Mouse (Mus musculus) monocyte, adult 5-6 weeks (primary cell): ENCODE measurements around the gene Gm44502. TPM values are rescaled to one million over a fixed set of nuclear protein-coding genes. Genes with fewer than 3 reads are reported as not detected.
"Not testable (repeated sequence)": the region's sequence is repeated elsewhere in the genome, so short reads cannot be mapped to it uniquely, and the experiment has no call there.

ENCODE experiments used
- ATAC-seq: fragments of 153-309, 156-312 bp; replicated peaks from 2 replicates; pipeline ENCODE4 v1.8.0; 2017; ENCODE audit warnings: mild to moderate bottlenecking; ENCODE audit not compliant: low TSS enrichment, insufficient number of reproducible peaks, severe bottlenecking, poor library complexity, low FRiP score
- total RNA-seq: library from RNA; stranded (forward); fragments of 200-1000, 200-491, 200-594 nt; gene quantifications from 3 replicates; pipeline ENCODE4 v1.2.3, GENCODE M21; 2017

Gene Gm44502
- total RNA-seq, 1 experiment from 2014 or later: 0.76 TPM

GRCm38 (mm10) chr15:89458942-89459341, 29.4 kb upstream of the Gm44502 start:
- no peak; the same call in 1 of the 2 replicates for ATAC-seq

GRCm38 (mm10) chr15:89455642-89456041, 26.1 kb upstream of the Gm44502 start:
- ATAC-seq: no peak

- no peak for ATAC-seq
Observed at GRCm38 (mm10) chr15:89454857-89455256, 25.4 kb upstream of the Gm44502 start.

DNA sequence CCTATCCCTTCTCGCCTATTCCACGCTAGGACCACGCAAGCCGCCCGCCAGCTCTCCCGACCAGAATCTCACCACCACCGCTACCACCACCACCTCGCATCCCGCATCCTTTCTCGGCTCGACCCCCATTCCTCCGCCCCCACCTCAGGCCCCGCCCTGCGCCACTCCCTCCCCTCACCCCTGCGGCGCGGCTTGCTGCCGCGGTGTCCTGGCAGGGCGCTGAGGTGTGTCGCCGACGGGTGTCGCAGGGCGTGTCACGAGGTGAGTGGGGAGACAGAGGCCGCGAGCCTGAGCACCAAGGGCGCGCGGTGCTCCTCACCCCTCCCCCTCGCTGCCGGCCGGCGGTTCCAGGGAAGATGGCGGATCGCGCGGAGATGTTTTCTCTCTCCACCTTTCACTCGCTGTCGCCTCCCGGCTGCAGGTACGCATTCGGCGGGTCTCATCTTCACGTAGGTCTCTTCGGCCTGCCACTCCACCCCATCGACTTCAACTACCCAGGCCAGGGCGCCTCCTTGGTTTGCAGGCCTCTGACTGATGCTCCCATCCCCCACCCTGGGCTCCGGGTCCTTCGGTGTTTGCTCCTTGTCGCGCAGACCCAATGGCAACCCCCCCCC, 24.5 kb upstream of the Gm44502 start, which contains the start of gene Mapk8ip2:
TSS of gene Mapk8ip2 (plus strand) at position 49 of the 614 bp plus-strand sequence.
- no peak for ATAC-seq

DNA sequence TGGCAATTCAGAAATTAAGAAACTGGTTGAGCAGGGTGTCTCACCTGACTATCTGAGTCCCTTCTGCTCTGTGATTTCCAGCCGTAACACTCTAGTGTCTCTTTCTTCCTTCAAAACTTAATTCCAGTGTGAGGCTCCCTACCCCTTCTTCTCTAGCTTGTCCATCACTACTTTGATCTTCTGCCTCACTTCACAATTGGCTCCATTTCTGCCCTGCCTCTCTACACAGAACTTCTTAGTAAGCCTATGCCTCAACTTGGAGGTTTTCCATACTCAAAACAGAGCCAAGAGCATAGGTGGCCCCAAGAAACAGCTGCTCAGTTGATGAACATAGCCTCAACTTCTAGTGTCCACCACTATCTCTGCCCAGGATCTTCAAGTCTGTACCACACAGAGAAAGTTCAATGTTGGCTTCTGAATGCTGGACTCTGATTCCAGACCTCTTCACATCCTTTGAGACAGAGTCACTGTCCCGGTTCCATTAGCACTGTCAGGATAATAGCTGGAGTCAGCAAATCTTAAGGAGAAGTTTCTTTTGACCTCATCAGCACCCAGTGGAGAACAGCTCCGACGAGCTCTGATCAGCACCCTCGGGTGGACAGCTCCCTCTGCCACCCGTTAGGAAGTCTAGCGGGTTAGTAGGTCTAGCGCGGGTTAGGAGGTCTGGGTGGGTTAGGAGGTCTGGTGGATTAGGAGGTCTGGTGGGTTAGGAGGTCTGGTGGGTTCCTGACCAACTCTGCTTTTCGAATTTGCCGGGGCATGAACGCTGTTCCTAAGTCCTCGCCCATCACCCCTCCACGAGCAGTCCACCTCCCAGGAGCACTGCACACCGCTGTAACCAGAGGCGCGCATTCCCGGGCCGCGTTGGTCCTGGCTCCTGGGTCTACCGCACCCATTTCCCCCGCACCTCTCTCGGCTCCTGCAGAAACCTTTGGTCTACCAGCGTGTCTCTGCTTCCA, 23.7 kb upstream of the Gm44502 start:
- ATAC-seq: 0 out of 2 replicates have a peak, but pooled peaks have one; percentile 60

DNA sequence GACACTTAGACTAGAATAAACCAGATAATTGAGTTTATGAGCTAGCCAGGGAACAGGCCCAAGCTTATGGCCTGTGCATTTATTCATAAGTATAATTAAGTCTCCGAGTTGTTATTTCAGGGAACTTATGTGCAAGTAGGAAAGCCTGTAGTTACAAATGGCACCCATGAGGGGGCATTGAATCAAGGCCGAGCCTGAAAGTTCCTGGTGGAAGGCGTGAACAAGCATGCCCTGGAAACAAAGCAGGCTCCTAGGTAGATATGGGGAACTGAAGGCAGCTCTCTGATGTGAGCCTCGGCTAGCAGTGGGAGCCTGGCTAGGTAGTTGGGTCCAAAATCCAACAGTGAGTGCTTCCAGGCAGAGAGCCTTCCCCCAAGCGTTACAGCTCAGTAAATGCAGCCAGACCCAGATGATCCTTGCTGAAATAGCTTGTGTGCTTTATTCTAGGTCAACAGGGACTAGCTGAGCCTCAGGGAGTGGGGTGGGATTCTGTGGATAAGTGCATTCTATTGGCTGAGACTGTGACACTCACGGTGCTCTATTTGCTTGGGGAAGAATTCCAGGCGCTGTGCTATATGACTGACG, 13.1 kb upstream of the Gm44502 start:
- ATAC-seq: no peak

DNA sequence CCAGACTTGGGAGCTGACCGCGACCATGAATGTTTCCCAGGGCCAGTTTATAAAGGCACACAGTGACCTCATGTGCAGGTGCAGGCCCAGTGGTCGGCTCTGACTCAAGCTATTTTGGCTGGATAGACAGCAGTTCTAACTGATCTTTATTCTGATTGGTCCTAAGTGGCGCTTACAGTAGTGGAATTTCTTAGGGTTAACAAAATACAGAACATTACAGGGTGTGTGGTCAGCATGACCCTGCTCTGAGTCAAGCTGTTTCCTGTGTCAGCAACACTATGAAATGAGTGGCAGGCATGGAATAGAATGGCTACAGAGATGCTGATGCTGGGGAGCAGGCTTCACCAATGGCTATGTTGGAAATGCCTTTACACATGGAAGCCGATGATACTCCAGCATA, 6.4 kb upstream of the Gm44502 start:
- no peak for ATAC-seq

GRCm38 (mm10) chr15:89434136-89434535, 4.6 kb upstream of the Gm44502 start:
- no peak for ATAC-seq

DNA sequence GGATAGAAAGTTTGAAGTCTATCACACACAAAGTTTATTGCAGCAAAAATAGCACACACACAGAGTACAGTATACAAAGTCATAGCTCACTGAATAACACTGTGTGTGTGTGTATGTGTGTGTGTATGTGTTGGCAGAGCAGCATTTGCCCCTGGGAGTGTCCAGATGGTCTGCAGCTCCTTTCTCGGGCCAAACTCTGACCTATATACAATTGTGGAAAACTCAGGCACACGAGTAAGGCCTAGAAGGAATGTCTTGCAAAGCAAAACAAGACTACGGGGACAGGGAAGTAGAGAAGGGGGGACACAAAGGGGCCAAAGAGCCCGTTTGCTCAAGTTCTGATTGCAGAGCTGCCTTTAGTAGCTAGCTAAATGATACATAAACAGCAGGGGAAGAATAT, 3.5 kb upstream of the Gm44502 start:
- no peak for ATAC-seq

- ATAC-seq: no peak
Observed at GRCm38 (mm10) chr15:89431806-89432205, 2.3 kb upstream of the Gm44502 start.

- ATAC-seq: no peak
Observed at GRCm38 (mm10) chr15:89431271-89431670, 1.8 kb upstream of the Gm44502 start.

DNA sequence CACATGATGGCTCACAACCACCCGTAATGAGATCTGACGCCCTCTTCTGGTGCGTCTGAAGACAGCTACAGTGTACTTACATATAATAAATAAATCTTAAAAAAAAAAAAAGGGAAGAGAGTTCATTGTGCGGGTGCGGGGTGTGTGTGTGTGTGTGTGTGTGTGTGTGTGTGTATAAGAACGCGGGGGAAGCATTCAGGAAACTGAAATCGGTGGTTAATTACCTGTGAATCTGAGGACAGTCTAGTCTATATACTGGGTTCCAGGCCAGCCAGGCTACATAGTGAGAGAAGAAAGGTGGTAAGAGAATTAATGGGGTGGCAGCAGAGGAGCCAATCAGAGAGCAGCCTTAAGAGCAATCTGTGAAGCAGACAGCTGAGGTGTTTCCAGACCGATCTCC, 1.3 kb upstream of the Gm44502 start:
- not testable (repeated sequence) for ATAC-seq

- ATAC-seq: no peak
Observed at GRCm38 (mm10) chr15:89430341-89430740, 845 bp upstream of the Gm44502 start.

- ATAC-seq: 0 out of 2 replicates have a peak, but pooled peaks have one; percentile 1
Observed at GRCm38 (mm10) chr15:89428821-89429351, 610 bp downstream of the Gm44502 start.

DNA sequence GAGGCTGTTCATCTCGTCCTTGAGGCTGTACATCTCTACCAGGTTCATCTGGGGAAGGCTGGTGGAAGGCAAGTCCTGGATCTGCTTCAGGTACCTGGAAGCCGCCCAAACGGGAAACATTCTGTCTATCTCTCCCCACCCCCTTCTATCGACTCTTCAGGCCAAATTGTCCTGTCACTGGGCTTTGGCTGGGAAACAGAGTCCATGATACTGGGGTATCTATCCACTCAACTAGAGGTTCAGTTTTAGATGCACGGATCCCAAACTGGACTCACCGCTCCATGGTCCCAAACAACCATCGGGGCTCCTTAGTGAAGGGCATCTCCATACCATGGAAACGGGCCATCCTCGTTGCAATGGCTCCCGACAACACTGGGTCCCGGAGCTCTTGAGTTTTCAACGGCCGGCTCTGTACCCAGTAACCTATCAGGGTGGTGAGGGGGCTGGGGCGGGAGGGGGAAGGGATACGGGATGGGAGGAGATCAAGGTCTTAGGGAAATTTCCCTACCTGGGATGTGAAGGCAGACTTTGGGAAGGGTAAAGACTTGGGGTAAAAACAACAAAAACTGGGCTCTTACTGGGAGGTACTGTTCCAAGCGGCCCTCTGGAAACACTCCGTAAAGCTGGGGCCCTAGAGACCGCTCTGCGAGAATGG, 1.2 kb downstream of the Gm44502 start:
- ATAC-seq: no peak

DNA sequence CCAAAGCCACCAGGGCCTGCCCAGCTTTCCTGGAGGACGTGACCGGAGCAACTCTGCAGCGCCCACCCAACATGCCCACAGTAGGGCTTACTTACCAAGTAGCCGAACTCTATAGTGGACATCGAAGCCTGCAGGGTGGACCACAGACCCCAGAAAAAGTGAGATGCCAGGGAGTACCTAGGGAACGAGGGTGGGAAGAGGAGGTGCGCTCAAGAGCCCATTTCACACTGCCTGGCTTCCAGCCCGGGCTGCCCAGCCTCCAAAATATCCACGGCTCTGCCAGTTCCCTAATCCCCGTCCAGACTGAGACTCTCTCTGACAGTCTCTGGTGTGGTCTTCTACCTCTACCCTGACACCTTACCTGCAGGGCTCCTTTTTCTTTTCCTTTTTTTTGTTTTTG, 2.8 kb downstream of the Gm44502 start:
- ATAC-seq: no peak

DNA sequence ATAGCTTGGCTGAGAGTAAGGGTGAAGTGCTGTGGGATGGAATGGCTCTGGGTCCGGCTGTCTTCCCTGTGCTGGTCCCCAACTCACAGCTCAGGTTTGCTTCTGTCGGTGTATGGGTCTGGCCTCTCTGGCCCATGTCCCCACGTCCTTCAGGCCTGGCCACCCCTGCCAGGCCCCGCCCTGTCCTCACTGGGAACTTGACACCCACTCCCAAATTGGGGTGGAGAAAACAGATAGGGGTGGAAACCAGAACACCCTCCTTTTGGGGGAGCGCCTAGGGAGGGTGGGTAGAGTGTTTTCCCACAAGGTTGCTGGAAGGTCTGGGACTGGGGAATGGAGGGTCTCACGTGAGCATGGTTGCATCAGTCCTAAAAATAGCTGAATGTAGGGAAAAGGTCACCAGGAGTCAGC, 3.8 kb downstream of the Gm44502 start, which contains the start of gene Cpt1b:
TSS of gene Cpt1b (minus strand) at position 153 of the 411 bp plus-strand sequence.
- ATAC-seq: no peak

GRCm38 (mm10) chr15:89424621-89425020, 4.9 kb downstream of the Gm44502 start:
- ATAC-seq: no peak

DNA sequence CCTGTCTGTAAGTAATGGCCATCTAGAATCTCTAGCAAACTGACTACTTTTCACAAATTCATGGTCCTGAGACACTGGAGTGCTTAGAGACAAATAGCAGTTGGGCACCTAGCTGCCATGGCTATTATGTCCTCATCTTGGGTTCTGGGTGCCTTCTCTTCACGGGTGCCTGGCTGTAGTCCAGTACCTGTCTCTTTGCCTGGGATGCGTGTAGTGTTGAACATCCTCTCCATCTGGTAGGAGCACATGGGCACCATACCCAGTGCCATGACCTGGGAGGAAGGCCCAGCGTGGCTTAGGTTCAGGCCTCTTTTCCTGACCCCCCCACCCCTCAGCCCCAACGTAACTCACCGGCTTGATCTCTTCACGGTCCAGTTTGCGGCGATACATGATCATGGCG, 7.6 kb downstream of the Gm44502 start:
- ATAC-seq: no peak
